Mouse (Mus musculus) ES-E14 (cell line): Measurements from ENCODE around the gene Ecm1. TPM values are rescaled to one million over a fixed set of nuclear protein-coding genes. Genes with fewer than 3 reads are reported as not detected.

Experiments used
- DNase-seq: peaks from one replicate; pipeline ENCODE4 v3.0.0-alpha.2; 2013; ENCODE audit warnings: low read depth, low spot score
- H3K27ac ChIP-seq: 2 replicates; pipeline ENCODE4 v1.5.1; 2012; ENCODE audit warnings: low read depth, mild to moderate bottlenecking, low read length, moderate library complexity, mixed read lengths; ENCODE audit not compliant: poor library complexity, insufficient read depth, severe bottlenecking
- H3K36me3 ChIP-seq: 2 replicates; pipeline ENCODE4 v1.6.1; 2012; ENCODE audit warnings: mild to moderate bottlenecking, low read length, moderate library complexity, mixed read lengths; ENCODE audit not compliant: control insufficient read depth, poor library complexity, insufficient read depth, severe bottlenecking
- H3K4me1 ChIP-seq, 2 experiments: fragments of 150-350 bp in 1 of 2; sonication (generic) in 1 of 2; 2 replicates each; pipeline ENCODE4 v1.6.1; 2012; ENCODE audit warnings: low read length in 2 of 2, mild to moderate bottlenecking in 1 of 2, mixed read lengths in 1 of 2; ENCODE audit not compliant: control insufficient read depth in 2 of 2, insufficient read depth in 2 of 2, poor library complexity in 1 of 2
- H3K4me3 ChIP-seq, 2 experiments: fragments of 150-350 bp in 1 of 2; sonication (generic) in 1 of 2; 2 replicates each; pipeline ENCODE4 v1.5.1; 2012; ENCODE audit warnings: low read length in 2 of 2, low read depth in 1 of 2, mild to moderate bottlenecking in 1 of 2, mixed read lengths in 1 of 2; ENCODE audit not compliant: insufficient read depth in 1 of 2, poor library complexity in 1 of 2, severe bottlenecking in 1 of 2
- H3K9ac ChIP-seq: 2 replicates; pipeline ENCODE4 v1.6.1; 2012; ENCODE audit warnings: low read depth, mild to moderate bottlenecking, low read length, mixed read lengths; ENCODE audit not compliant: poor library complexity, insufficient read depth, severe bottlenecking
- H3K9me3 ChIP-seq: fragments of 150-350 bp; sonication (generic); 2 replicates; pipeline ENCODE4 v1.6.1; 2012; ENCODE audit warnings: low read depth, mild to moderate bottlenecking, low read length; ENCODE audit not compliant: control insufficient read depth, insufficient read depth
- CHD2 ChIP-seq: IDR thresholded peaks from 2 replicates; pipeline ENCODE4 v1.6.1; 2014; ENCODE audit warnings: mild to moderate bottlenecking, low read depth, low read length, inconsistent platforms
- HCFC1 ChIP-seq: IDR thresholded peaks from 2 replicates; pipeline ENCODE4 v1.6.1; 2012; ENCODE audit warnings: low read length, inconsistent platforms, borderline replicate concordance; ENCODE audit not compliant: insufficient read depth
- MAFK ChIP-seq: IDR thresholded peaks from 2 replicates; pipeline ENCODE4 v1.6.1; 2014; ENCODE audit warnings: mild to moderate bottlenecking, low read depth, low read length, inconsistent platforms; ENCODE audit not compliant: insufficient read depth
- ZC3H11A ChIP-seq: IDR thresholded peaks from 2 replicates; pipeline ENCODE4 v1.6.1; 2012; ENCODE audit warnings: low read depth, mild to moderate bottlenecking, inconsistent platforms, low read length, borderline replicate concordance
- ZNF384 ChIP-seq: IDR thresholded peaks from 2 replicates; pipeline ENCODE4 v1.6.1; 2012; ENCODE audit warnings: low read depth, low read length, inconsistent platforms
- in situ Hi-C, 2 experiments: fragments of 600-800 bp; cut with MboI; formaldehyde crosslinking; loops; one replicate each; pipeline ENCODE4 v1.15.1; 2025; ENCODE audit warnings: low sequenced_read_pairs in 2 of 2, inconsistent platforms in 1 of 2; ENCODE audit not compliant: unreplicated experiment in 2 of 2
- total RNA-seq: library from RNA; depleted of rRNA; stranded (reverse); fragments of 300-350 nt; gene quantifications from 2 replicates; pipeline ENCODE4 v1.2.3, GENCODE M21; 2012

Gene Ecm1
- total RNA-seq, 1 experiment, result 13.4 TPM

DNA sequence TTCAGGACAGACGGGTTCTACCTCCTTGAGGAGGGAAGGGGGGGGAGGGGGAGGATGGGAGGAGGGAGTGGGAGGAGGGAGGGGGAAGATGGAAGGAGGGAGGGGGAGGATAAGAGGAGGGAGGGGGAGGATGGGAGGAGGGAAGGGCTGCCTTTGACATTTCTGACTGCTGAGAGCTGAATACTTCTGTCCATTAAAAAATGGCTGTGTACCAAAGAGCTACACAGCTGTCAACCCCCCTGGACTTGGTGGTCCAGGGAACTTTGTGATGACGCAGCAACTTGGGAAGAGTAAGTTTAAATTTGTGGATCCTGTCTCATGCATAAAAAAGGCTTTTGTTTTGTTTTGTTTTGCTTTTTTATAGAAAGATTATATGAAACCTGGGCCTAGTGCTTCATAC lies 49.4 kb downstream of the Ecm1 start:
- in situ Hi-C loops, result no loop called here
- no peak overlapping the region for H3K9ac ChIP-seq
- no peak overlapping the region for H3K27ac ChIP-seq
- TF ChIP-seq ZNF384, result no peak
- 0 out of 2 replicates have a peak, but pooled peaks have one; percentile 31 for TF ChIP-seq MAFK
- no peak for DNase-seq
- H3K36me3 ChIP-seq, result no peaks in the 10 kb centered on the region
- no peaks in the 10 kb centered on the region for H3K9me3 ChIP-seq
- peaks cover 3 to 13% of the 10 kb centered on the region in 2 experiments; a peak in 1 of 4 replicates for H3K4me1 ChIP-seq
- no peak overlapping the region for H3K4me3 ChIP-seq

DNA sequence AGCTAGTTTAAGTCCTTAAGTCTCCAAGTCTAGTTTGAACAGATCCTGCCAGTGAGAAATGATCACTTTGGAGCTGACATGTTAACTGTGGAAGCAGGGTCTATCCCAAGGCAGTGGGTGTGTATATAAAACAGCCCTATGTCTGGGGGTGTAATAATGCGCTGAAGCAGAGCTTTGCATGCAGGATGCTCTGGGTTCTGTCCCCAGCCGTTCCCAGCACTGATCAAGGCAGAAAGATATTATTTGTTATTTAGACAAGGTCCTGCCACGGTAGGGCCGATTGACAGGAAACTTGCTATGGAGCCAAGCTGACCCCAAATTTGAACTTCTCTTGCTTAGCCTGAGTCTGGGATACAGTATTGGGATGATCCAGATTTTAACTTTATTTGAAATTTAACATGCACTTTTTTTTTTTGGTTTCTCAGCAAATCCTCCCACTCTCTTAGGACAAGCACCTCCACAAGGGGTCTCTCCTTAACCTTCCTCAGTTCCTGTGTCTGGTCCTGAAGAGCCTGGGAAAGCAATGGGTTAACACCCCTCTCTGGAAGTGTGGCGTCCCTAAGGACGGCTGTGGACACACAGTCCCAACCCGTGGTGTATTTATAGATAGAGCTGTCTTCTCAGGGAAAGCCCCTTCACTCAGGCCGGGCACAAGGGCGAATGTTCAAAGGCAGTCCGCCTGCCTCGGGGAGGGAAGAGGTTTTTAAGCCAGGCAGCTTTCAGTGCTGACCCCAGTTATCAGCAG lies 50.0 kb downstream of the Ecm1 start:
- H3K27ac ChIP-seq, result no peak overlapping the region
- TF ChIP-seq HCFC1 (no peak), ZNF384 (no peak), ZC3H11A (no peak), CHD2 (no peak), MAFK (no peak)
- no peaks in the 10 kb centered on the region for H3K36me3 ChIP-seq
- peaks cover 3 to 13% of the 10 kb centered on the region in 2 experiments; a peak in 1 of 4 replicates for H3K4me1 ChIP-seq
- no peak overlapping the region for H3K4me3 ChIP-seq
- no peak overlapping the region for H3K9ac ChIP-seq
- no peaks in the 10 kb centered on the region for H3K9me3 ChIP-seq
- no peak for DNase-seq
- in situ Hi-C loops, result no loop called here

DNA sequence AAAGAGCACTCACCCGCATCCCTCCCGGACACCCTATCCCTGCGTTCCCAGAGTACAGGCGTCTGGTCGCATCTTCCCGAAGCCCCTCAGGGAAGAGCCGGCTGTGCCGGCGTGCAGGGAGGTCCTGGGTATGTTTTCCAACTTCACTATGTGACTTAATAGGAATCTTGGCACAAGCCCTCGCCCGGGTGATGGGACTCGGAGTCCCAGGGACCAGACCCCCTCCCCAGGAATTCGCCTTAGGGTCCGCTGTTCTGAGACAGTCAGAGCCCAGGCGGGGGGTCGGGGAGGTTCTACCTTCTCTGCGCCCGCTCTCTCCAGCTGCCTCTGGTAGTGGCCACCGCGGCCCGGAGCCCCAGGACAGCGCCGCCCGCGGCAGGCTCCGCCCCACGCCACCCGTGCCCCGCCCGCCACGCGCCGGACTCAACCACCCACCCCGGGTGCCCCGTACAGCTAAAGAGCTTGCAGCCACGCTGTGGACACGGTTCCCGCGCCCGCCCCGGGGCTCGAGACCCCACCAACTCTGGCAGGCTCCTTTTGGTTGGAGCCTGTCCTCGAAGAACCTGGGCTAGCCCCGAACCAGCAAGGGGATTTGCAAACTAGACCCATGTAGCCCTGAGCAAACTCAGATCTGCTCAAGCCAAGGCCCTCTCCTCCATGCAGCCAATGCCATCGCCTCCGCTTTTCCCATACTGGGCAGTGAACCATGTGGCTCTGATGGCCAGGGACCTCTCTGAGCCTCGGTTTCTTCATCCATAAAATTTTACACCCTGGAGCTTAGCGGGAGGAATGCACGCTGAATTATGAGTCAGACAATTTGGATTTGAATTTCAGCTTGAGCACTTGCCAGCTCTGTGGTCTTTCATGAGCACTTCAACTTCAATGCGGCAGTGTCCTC lies 51.6 kb downstream of the Ecm1 start, which contains the start of gene Adamtsl4:
Gene Adamtsl4, minus strand, starts transcription at position 394 of the 898 bp plus-strand sequence.
- Histone ChIP-seq H3K4me1 (peaks cover 3 to 14% of the 10 kb centered on the region in 2 experiments; a peak in 1 of 4 replicates), H3K36me3 (no peaks in the 10 kb centered on the region), H3K9ac (0 out of 2 replicates have a peak within 1 kb of the TSS, but pooled peaks have one; percentile 25), H3K27ac (no peak within 1 kb of the TSS), H3K4me3 (peak within 1 kb of the TSS; percentile 42 to 60), H3K9me3 (no peaks in the 10 kb centered on the region)
- in situ Hi-C loops, result no loop called here
- TF ChIP-seq MAFK, result no peak
- TF ChIP-seq ZNF384, result no peak
- TF ChIP-seq HCFC1, result no peak
- DNase-seq, result no peak

GRCm38 (mm10) chr3:95687168-95687523 lies 52.2 kb downstream of the Ecm1 start:
- no peaks in the 10 kb centered on the region for H3K36me3 ChIP-seq
- in situ Hi-C loops, result no loop called here
- H3K27ac ChIP-seq, result no peak overlapping the region
- no peaks in the 10 kb centered on the region for H3K9me3 ChIP-seq
- H3K4me1 ChIP-seq, result peaks cover 3 to 15% of the 10 kb centered on the region in 2 experiments; a peak in 1 of 4 replicates
- TF ChIP-seq MAFK (no peak), CHD2 (no peak), ZC3H11A (no peak), HCFC1 (no peak), ZNF384 (no peak)
- DNase-seq, result no peak
- no peak overlapping the region for H3K9ac ChIP-seq
- H3K4me3 ChIP-seq, result peak overlapping the region; percentile 42 to 60; a peak in 3 of 4 replicates
